Mouse (Mus musculus) natural killer cell, adult 2 months (primary cell): Measurements from ENCODE around the gene Ndufa4l2.
A peak's percentile ranks its signal among the peaks of the same experiment; 100 is the strongest.

Experiments used
- DNase-seq, 2 experiments: peaks; one replicate each; pipeline ENCODE4 v3.0.0; 2022; ENCODE audit warnings: low spot score in 2 of 2

The Ndufa4l2 gene

DNA sequence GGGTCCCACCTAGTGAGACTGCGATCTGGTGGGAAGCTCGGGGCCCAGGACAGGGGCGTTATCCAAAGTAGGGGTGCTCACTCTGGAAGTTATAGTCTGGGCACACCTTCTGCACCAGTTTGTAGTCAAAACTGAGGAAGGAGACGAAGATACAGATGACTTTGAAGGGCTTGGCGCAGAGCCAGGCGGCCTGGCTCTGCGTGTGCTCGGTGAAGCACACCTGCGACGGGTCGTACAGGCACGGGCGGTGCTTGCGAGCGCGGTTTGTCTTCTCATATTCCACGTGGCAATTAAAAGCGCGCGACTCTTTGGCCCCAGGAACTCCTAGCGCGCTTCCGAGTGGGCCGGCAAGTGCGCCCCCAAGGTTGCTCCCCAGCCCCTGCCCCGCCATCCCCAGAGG, 11.3 kb downstream of the Ndufa4l2 start:
- no peak for DNase-seq

DNA sequence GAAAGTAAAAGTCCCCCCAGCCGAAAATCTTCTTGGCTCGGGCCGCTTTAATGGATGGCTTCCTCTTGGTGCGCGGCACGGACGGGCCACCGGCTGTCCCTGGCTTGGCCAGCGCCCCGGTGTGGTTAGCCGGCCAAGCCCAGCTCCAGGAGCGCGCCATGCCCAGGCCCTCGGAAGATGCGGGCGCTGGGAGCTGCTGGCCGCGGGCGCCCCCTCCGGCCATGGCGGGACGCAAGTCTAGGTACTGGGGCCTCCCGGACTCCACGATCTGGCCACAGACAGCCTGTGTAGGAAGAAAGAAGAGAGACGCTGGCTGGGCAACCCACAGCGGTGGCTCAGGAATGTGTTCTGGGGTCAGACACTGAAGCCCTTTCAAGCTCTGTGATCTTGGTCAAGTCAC, 11.9 kb downstream of the Ndufa4l2 start:
- peak in 1 of 2 experiments; percentile 35 for DNase-seq

DNA sequence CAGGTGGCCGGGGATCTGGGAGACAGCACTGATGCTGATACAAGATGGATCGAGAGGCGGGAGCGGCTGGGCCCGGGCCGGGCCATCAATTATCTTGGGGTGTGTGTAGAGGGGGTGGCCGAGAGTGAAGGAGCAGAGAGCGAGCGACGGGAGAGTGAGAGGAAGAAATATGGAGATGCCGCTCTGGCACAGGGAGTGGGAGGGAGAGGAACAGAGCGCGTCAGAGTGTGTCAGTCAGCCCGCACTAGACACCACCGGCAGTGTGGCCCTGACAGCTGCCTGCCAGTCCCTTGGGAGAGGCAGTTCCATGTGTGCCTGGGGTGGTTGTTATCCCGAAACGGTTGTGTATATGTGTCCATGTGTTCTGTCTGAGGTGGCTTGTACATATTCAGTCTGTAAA, 12.7 kb downstream of the Ndufa4l2 start:
- no peak for DNase-seq

DNA sequence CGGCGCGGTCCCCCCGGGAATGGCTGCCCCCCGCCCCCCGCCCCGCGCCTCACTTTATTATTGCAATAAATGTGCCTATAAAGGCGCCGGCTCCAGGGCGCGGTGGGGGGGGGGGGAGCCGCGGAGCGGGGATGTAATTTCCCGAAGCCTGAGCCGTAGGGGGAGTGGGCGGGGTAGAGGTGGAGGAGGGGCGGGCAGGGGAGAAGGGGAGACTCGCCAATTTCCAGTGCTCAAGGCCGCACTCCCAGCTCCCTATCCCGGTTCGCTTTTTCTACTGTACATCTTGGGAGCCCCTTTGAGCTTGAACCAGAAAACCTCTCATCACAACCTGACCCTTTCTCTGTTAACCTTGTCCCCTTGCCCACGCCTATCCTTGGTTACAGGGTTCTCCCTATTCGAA, 16.2 kb downstream of the Ndufa4l2 start:
- DNase-seq, result no peak

DNA sequence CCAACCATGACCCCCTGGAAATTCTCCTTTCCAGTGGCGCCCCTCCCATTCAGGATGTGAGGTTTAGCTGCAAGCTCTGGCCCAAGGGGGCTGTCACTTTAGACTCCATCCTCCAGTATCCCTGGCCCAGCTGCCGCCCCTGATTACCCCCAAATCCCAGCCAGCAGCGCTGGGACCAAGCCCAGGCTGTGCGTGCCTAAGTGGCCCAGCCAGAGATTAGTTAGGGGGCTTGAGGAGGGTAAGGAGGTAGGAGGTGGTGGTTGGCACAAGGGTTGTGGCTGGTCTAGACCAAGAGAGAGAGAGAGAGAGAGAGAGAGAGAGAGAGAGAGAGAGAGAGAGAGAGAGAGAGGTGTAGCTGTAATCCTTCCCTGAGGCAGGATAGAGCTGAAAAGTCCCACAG, 16.8 kb downstream of the Ndufa4l2 start:
- DNase-seq, result no peak

DNA sequence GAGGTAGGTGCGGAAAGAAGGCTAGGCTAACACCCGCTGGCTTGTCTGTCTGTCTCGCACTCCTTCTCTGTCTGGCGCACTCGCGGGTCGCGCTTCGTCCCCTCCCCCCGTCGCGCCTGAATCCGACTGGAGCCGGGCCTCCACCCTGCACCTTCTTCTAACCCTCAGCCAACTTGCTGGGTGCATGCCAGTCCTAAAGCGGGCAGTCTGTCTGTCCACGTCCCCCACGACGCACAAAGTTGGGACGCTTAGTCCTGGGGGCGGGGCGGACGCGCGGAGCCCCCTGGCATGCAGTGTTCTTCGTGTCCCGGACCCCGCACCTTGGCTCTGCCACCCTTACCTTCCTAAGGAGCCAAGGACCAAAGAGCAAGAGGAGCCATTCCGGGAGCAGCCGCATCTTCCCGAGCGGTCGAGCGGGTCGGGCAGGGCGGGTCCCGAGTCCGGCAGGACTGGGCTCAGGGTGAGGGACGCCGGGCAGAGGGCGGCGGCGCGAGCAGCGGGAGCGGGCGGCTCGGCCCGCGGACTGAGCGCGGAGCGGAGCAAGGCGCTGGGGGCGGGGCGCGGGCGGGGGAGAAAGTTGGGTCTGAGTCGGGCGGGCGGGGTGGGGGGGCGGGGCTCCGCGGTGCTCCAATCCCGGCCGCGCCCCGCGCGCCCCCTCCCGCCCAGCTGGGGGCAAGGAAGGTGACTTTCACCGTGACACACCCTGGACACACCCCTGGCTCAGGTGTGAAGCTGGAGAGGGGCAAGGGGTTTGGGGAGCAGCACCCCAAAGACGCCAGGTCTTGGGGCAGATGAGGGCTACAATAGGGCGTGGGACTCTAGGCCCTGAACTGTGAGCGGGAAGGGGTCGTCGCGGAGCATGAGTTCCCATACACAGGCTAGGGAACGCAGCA, 19.5 kb downstream of the Ndufa4l2 start, which contains the start of gene Nxph4:
Gene Nxph4 (minus strand): TSS at position 524 of the 893 bp plus-strand sequence.
- DNase-seq, result no peak

DNA sequence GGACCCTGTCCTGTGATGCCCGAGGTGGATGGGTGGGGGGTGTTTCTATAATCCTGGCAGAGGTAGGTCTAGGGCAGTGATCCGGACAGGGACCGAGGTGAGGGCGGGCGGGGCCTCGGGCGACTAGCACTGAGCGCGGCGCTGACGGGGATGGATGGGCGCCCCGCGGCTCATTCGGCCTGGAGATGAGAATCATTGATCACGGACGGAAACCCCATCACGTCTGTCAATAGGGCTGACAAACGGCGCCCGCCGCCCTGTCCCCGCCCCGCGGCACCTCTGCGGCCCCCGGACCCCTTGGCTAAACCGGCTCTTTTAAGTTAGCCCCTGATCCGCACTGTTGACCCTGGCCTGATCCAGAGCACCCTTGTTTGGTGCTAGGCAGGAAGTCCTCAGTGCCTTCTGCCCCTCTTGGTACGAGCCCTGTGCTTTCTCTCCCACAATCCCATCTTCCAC, 20.2 kb downstream of the Ndufa4l2 start:
- DNase-seq, result no peak

DNA sequence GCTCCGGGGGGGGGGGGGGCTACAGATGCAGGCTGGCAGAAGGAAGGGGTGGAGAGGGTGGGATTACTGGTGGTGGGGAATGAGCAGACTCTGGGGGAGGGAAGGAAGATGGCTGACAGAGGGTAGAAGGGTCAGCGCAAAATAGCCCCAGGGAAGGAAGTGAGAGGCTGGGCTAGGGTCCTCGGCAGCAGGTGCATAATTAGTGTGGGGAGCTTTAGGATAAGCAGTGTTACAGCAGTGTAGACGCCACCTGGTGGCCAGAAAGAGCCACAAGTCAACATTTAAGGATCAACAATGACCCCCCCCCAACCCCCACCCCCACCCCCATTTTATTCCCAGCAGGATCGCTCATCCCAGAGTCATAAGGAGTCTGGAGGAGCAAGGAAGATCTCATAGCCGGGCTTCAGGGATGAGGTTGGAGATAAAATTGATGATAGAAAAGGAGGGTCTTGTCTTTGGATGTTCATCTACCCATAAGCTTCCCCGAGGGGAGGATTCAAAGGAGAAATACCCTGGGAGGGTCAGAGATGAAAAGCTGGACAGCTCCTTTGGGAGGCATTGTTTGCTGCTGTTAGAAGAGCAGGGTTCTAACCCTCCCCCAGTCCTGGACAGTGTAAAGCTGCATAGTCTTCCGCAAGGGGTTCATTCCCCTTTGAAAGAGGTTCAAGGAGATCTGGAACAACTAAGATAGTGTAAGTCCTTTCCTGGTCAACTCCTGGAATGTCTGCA, 22.0 kb downstream of the Ndufa4l2 start:
- DNase-seq, result peak in 1 of 2 experiments; percentile 37

DNA sequence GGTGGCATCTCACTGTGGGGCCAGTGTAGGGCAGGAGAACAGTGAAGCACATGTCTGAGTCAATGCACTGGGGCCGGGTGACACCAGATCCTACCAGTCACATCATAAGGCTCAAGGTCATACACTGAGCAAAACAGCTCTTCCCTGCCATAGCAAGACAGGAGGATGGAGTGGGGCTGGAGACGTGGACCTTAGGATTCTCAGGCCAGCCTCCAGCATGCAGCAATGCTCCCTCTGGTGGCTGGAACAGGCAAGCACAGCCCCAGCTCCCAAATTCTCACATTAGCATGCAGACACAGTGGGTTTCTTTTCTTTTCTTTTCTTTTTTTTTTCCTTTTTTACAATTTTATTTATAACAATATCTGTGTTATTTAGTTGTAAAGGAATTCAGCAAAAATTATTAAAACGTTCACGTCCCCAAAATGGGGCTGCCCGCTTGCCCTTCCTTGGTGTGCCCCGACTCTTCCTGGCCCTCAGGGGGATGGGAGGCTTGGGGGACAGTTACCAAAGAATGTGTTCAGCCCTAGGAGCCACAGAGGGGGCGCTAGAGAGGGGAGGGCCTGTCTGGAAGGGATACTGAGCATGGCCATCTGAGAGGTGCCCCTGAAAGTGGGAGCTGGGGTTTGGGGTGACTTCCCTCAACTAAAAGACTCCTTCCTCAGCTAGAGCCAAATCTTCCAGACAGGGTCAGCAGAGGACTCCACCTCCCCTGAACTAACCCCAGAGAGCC, 23.3 kb downstream of the Ndufa4l2 start:
- DNase-seq, result peak; percentile 59 to 68

DNA sequence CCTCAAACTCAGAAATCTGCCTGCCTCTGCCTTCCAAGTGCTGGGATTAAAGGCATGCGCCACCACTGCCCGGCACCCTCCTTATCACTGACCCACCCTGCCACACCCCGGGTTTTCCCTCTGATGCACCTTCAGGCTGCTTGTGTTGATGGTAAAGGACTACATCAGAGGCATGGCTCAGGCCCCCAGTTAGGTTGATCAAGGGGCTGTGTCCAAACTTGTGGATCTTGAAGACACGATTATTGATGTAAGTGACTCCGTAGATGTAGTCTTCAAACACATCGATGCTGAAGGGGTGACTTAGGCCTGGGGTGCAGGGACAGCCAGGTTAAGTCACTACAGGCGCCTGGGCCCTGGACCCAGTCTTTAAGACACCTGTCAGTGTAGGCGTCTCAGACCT, 26.7 kb downstream of the Ndufa4l2 start:
- DNase-seq, result no peak

DNA sequence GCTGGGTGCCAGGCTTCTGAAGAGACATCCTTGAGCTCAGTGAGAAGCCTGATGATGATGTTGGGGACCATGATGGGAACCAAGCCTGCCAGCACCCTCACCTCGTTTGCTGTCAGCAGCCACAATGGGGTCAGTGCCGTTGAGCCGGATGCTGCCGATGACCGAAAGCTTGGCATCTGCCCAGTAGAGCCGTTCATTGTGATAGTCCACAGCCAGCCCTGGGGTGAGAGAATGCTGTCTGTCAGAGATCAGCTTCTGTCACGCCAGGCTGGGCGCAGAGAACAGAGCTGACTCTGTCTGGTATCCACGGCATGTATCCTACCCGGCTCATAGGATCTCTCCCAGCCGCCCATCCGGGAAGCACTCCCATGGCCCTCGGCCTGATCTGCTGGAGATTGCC, 27.3 kb downstream of the Ndufa4l2 start:
- no peak for DNase-seq

DNA sequence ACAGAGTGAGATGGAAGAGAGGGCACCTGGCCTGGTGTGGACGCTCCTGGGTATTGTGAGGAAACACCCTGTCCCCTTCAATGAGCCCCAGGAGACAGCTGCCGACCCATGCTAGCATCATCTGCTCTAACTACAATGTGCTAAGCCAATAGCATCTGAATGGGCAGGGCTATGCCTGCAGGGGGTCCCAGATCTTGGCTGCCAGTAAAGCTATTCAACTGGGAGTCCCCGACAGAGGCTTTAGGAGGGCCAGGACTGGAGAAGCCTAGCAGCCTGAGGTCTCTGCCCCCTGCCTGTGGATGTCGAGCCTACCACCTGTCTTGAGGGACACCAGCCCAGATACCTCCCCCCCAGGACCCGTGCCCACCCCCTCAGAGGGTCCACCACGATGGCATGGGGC, 28.0 kb downstream of the Ndufa4l2 start:
- no peak for DNase-seq

DNA sequence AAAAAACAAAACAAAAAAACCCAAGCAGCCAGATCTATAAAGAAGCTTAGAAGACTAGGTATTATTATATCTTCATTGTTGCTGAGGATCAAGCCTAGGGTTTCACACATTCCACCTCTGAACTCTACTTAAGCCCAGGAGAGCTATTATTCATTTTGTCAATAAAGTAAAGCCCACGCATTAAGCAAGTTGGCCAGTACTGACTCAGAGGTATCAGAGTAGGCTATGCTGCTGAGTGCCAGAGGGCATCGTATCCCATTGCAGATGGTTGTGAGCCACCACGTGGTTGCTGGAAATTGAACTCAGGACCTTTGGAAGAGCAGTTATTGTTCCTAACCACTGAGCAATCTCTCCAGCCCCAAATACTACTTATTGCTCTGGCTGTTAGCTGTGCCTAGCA, 29.1 kb downstream of the Ndufa4l2 start:
- DNase-seq, result no peak

DNA sequence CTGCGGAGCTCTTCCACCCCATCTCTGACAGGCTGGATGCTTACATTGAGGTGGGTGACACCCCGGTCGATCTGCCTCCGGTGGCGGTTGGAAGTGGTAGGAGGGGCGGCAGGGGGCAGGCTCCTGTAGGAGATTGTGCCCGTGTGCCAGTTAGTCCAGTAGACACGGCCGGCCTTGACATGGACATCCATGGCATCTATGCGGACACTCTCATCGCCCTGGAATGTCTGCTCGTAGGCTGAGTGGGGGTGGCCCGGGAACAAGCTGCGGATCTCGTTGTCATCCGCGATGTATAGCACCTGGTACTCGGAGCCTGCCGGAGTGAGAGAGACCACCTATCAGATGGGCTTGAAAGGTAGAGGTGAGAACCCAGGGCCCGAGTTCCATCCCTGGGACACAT, 29.6 kb downstream of the Ndufa4l2 start:
- DNase-seq, result no peak

DNA sequence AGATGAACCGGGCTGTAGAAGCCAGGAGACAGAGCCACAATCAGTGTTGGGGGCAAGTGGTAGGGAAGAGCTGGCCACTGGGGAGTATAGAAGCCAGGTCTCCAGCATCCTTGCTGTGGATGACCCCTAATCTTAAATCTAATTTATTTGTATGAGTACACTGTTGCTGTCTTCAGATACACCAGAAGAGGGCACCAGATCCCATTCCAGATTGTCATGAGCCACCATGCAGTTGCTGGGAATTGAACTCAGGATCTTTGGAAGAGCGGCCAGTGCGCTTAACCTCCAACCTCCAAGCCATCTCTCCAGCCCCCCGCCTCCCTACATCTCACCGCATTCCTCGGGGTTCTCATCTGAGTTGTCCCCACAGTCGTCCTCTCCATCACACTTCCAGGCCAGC, 31.7 kb downstream of the Ndufa4l2 start:
- DNase-seq, result no peak

DNA sequence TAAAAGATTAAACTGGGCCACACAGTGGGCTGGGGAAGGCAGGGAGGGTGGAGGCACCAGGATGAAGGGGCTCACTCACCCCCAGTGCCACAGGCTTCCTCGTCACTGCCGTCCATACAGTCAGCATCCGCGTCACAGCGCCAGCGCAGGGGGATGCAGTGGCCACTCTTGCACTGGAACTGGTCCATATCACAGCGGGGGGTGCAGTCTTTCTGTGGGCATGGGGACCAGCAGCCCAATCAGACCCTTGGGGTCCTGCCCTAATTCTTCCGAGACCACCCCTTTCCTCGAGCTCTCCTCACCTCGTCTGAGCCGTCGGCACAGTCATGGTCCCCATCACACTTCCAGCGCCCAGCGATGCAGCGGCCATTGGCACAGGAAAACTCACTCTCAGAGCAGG, 33.5 kb downstream of the Ndufa4l2 start:
- no peak for DNase-seq

DNA sequence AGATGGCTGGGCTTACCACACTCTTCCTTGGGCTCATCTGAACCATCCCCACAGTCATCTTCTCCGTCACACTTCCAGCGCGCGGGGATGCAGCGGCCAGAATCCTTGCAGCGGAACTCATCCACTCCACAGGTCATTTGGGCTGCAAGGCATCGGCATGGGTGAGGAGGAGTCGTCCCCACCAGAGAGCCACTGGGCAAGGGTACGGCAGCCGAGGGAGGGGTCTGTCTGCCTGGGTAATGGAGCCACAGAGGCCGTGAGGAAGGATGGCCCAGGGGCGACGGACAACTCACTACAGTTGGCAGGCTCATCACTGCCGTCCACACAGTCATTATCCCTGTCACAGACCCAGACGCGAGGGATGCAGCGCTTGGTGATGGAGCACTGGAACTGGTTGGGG, 35.1 kb downstream of the Ndufa4l2 start:
- DNase-seq, result no peak

DNA sequence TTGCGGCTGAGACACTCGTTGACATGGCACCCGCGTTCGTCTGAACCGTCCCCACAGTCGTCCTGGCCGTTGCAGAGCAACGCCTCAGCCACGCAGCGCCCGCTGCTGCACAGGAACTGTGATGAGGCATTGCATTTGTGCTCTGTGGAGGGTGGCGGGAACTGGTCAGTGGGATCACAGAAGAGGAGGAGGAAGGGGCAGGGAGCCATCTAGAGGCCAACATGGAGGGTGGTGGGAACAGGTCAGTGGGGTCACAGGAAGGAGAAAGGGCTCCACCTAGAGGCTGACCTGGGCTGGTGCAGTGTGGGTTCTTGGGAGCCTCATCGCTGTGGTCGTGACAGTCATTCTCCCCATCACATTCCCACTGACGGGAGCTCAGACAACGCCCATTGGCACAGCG, 40.9 kb downstream of the Ndufa4l2 start:
- no peak for DNase-seq

DNA sequence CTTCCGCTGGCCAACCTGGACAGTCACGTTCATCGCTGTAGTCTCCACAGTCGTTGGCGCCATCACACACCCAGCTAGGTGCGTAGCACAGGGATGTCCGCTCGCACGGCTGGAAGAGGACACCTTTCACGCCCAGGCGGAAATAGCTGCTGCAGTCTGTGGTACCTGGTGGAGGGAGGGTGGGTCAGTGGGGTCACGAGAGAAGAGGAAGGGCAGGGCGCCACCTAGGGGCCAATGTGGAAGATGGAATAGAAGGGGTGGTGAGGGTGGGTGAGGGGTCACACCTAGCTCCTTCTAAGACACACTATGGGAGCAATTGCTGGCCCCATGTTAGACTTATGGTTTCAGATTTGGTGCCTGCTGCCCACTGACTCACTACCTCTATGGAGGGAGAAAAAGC, 42.6 kb downstream of the Ndufa4l2 start:
- DNase-seq, result no peak

DNA sequence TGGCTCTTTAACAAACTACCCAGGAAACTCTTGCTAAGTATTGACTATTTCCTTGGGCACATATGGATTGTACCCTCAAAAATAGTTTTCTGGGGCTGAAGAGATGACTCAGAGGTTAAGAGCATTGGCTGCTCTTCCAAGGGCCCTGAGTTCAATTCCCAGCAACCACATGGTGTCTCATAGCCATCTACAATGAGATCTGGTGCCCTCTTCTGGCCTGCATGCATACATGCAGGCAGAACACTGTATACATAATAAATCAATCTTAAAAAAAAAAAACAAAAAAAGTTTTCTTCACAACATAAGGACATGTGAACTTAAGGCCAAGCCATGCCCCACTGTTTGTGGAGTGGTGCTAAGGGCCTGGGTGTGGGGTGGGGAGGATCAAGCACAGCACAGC, 46.4 kb downstream of the Ndufa4l2 start:
- DNase-seq, result no peak

DNA sequence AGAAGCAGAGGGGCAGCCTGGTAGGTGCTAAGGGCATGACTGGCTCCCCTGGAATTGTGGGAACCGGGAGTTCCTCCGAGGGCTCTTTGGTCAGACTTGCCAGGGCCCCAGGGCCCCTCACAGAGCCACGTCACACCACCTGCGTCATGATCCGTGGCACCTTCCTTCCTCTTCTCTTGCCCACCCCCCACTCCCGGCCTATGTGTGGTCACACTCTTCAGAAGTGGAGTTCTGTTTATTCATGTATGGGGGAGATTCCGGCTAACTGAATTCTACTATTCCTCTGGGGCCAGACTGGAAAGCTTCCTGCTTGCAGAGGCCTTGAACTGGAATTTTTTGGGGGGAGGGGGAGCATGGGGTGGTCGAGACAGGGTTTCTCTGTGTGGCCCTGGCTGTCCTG, 49.1 kb downstream of the Ndufa4l2 start:
- no peak for DNase-seq

DNA sequence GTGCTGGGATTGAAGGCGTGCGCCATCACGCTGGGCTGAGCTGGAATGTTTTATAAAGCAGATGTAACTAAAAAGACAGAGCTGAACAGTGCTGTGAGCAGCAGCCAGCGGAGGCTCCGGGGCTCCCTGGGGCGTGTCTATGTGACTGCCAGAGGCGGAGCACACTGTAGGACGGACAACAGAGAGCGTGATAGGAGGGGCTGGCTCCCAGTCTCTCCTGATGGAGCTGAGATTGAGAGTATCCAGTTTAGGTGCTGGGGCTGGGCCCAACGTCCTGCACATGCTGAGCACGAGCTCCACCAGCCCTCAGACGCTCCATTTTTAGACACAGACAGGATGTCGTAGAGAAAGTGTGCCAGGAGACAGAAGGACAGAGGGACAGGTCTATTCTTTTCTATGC, 49.5 kb downstream of the Ndufa4l2 start:
- DNase-seq, result no peak
